Comparison of ENCODE assay signal across 8 mouse cellular contexts in the genomic region with DNA sequence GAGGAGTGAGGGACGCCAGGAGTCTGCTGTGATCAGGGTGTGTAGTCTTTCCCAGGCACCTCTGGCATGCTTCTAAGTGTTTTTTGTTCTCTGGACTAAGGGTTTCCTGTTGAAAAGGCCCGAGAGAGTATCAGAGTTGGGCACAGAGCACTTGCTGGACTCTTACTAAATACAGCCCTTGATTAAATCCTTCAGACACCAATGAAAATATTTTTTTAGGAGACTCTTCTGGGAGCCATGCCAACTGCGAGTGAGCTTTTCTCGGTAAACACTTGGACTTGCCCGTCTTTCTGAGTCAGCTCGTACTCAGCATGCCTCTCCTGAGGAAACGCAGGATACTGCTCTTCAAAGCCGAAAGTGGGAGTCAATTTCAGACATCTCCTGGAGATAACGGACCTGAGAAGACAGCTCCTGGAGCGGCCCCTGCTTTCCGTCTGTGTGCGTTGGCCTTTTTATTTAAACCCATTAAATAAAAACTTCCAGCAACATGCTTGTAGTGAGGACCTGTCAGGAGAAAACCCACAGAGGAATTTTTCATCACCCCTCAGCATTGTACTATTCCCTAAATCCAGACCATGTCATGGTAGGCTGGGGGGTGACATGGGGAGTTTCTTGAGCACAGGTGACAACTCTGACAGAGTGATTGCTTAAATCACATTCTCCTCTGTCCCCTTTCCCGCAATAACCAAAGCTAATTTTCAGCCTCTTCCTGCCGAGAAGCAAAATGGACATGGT.
DNase-seq lines count a peak whose midpoint lies in the region; ATAC-seq lines count a peak whose summit lies in the region.
"Had no signal": no experiment of that assay in that cellular context is flagged by ENCODE, and none has a peak within 500 bp of the region (broad histone marks: within the 10 kb centered on the region; RNA-seq: fewer than 3 reads in every experiment).

No protein-coding gene starts in this region.

- no peaks in the 10 kb centered on the region for H3K36me3 ChIP-seq in heart, embryonic 10.5 days
- H3K36me3 ChIP-seq in lung, embryonic 16.5 days (ENCODE audit: control insufficient read depth, insufficient read depth, low read length): no peaks in the 10 kb centered on the region
- no peaks in the 10 kb centered on the region for H3K36me3 ChIP-seq in hindbrain, embryonic 13.5 days

- no peak overlapping the region for H3K4me3 ChIP-seq in heart, embryonic 10.5 days
- H3K4me3 ChIP-seq in lung, embryonic 16.5 days (ENCODE audit: low read length): no peak overlapping the region
- no peak overlapping the region for H3K4me3 ChIP-seq in hindbrain, embryonic 13.5 days

- H3K4me2 ChIP-seq in lung, embryonic 16.5 days (ENCODE audit: low read depth, low read length): peak overlapping the region; percentile 1; the same call in 1 of the 2 replicates
- no peak overlapping the region for H3K4me2 ChIP-seq in hindbrain, embryonic 13.5 days

- no peaks in the 10 kb centered on the region for H3K9me3 ChIP-seq in heart, embryonic 10.5 days
- no peaks in the 10 kb centered on the region for H3K9me3 ChIP-seq in lung, embryonic 16.5 days (ENCODE audit: control insufficient read depth, low read length)
- no peaks in the 10 kb centered on the region for H3K9me3 ChIP-seq in hindbrain, embryonic 13.5 days

- H3K9ac ChIP-seq in lung, embryonic 16.5 days (ENCODE audit: low read length): no peak overlapping the region
- no peak overlapping the region for H3K9ac ChIP-seq in hindbrain, embryonic 13.5 days
- H3K9ac ChIP-seq: liver, embryonic 14.5 days had no signal

- peak overlapping the region; percentile 59; the same call in 1 of the 2 replicates for H3K27ac ChIP-seq in heart, embryonic 10.5 days
- H3K27ac ChIP-seq in lung, embryonic 16.5 days (ENCODE audit: low read length): peak overlapping the region; percentile 62
- no peak overlapping the region for H3K27ac ChIP-seq in hindbrain, embryonic 13.5 days
- H3K27ac ChIP-seq: liver, embryonic 14.5 days had no signal

- DNase-seq in adrenal gland, adult 8-10 months: peak; percentile 58
- DNase-seq in cerebellum, postnatal 10 days: peak; percentile 40 to 55
- DNase-seq in heart, embryonic 10.5 days (ENCODE audit: low spot score): peak; percentile 81
- DNase-seq in layer of hippocampus, adult 18-20 months (ENCODE audit: low spot score in 2 of 2): peak; percentile 47 to 74
- peak; percentile 31 for DNase-seq in urinary bladder, postnatal 10 days (ENCODE audit: low spot score)

- H3K4me1 ChIP-seq in heart, embryonic 10.5 days: peaks cover 14% of the 10 kb centered on the region
- H3K4me1 ChIP-seq in lung, embryonic 16.5 days (replicated peaks; ENCODE audit: control insufficient read depth, insufficient read depth, low read length): peaks cover 17% of the 10 kb centered on the region
- no peaks in the 10 kb centered on the region for H3K4me1 ChIP-seq in hindbrain, embryonic 13.5 days (replicated peaks)

- no peaks in the 10 kb centered on the region for H3K27me3 ChIP-seq in heart, embryonic 10.5 days (ENCODE audit: insufficient read depth, poor library complexity, severe bottlenecking)
- no peaks in the 10 kb centered on the region for H3K27me3 ChIP-seq in lung, embryonic 16.5 days (ENCODE audit: control insufficient read depth, insufficient read depth, low read depth, low read length)
- no peaks in the 10 kb centered on the region for H3K27me3 ChIP-seq in hindbrain, embryonic 13.5 days

- ATAC-seq in lung, embryonic 16.5 days (ENCODE audit: low read depth): peak; percentile 96
- no peak for ATAC-seq in hindbrain, embryonic 13.5 days (ENCODE audit: low FRiP score)

- WGBS in heart, embryonic 10.5 days: 35% methylated on average over 14 of the region's 14 CpGs
- WGBS in lung, embryonic 16.5 days: 18% methylated on average over 14 of the region's 14 CpGs
- 80% methylated on average over 14 of the region's 14 CpGs for WGBS in hindbrain, embryonic 13.5 days

Comparison
In these comparisons a context has a peak if more than half of its experiments do, and no peak if none do; other contexts are left out.
1. DNase-seq: peak in every context shown above with its lines; median percentile 81 in heart, embryonic 10.5 days; 60 in layer of hippocampus, adult 18-20 months; 58 in adrenal gland, adult 8-10 months; 48 in cerebellum, postnatal 10 days; 31 in urinary bladder, postnatal 10 days.